Mouse (Mus musculus): ENCODE measurements around the gene Dusp1.

Dusp1 gene

GRCm38 (mm10) chr17:26584063-26584462, 22.1 kb upstream of the Dusp1 start:
- no peak for DNase-seq (ENCODE audit: low spot score)

- no peak for DNase-seq (ENCODE audit: low spot score)
Measured at GRCm38 (mm10) chr17:26583606-26584005, 21.7 kb upstream of the Dusp1 start.

GRCm38 (mm10) chr17:26583056-26583455, 21.1 kb upstream of the Dusp1 start:
- DNase-seq (ENCODE audit: low spot score): no peak

GRCm38 (mm10) chr17:26582297-26582696, 20.4 kb upstream of the Dusp1 start:
- peak; percentile 54 for DNase-seq (ENCODE audit: low spot score)

- DNase-seq (ENCODE audit: low spot score): no peak
Measured at GRCm38 (mm10) chr17:26580873-26581401, 19.0 kb upstream of the Dusp1 start.

- DNase-seq (ENCODE audit: low spot score): no peak
Measured at GRCm38 (mm10) chr17:26579396-26579795, 17.5 kb upstream of the Dusp1 start.

GRCm38 (mm10) chr17:26578771-26579170, 16.8 kb upstream of the Dusp1 start:
- no peak for DNase-seq (ENCODE audit: low spot score)

- no peak for DNase-seq (ENCODE audit: low spot score)
Measured at GRCm38 (mm10) chr17:26578162-26578561, 16.2 kb upstream of the Dusp1 start.

- no peak for DNase-seq (ENCODE audit: low spot score)
Measured at GRCm38 (mm10) chr17:26577309-26577708, 15.4 kb upstream of the Dusp1 start.

GRCm38 (mm10) chr17:26576833-26577232, 14.9 kb upstream of the Dusp1 start:
- peak; percentile 82 for DNase-seq (ENCODE audit: low spot score)

- no peak for DNase-seq (ENCODE audit: low spot score)
Measured at GRCm38 (mm10) chr17:26575786-26576690, 14.1 kb upstream of the Dusp1 start.

GRCm38 (mm10) chr17:26574701-26575100, 12.8 kb upstream of the Dusp1 start:
- no peak for DNase-seq (ENCODE audit: low spot score)

GRCm38 (mm10) chr17:26574118-26574517, 12.2 kb upstream of the Dusp1 start:
- no peak for DNase-seq (ENCODE audit: low spot score)

GRCm38 (mm10) chr17:26572265-26572664, 10.3 kb upstream of the Dusp1 start:
- no peak for DNase-seq (ENCODE audit: low spot score)

- peak; percentile 84 for DNase-seq (ENCODE audit: low spot score)
Measured at GRCm38 (mm10) chr17:26571377-26571776, 9.4 kb upstream of the Dusp1 start.

- no peak for DNase-seq (ENCODE audit: low spot score)
Measured at GRCm38 (mm10) chr17:26570651-26571118, 8.8 kb upstream of the Dusp1 start.

GRCm38 (mm10) chr17:26569594-26570350, 7.8 kb upstream of the Dusp1 start:
- no peak for DNase-seq (ENCODE audit: low spot score)

- no peak for DNase-seq (ENCODE audit: low spot score)
Measured at GRCm38 (mm10) chr17:26567818-26568173, 5.9 kb upstream of the Dusp1 start.

- DNase-seq (ENCODE audit: low spot score): no peak
Measured at GRCm38 (mm10) chr17:26567142-26567817, 5.4 kb upstream of the Dusp1 start.

- no peak for DNase-seq (ENCODE audit: low spot score)
Measured at GRCm38 (mm10) chr17:26564439-26564838, 2.5 kb upstream of the Dusp1 start.

GRCm38 (mm10) chr17:26563476-26563875, 1.5 kb upstream of the Dusp1 start:
- DNase-seq (ENCODE audit: low spot score): no peak

GRCm38 (mm10) chr17:26562292-26562691, 364 bp upstream of the Dusp1 start:
- no peak for DNase-seq (ENCODE audit: low spot score)

Data from adipocyte (in vitro differentiated cells).